Mouse (Mus musculus) gastrocnemius, postnatal 14 days (tissue): ENCODE measurements around the gene A130010J15Rik. TPM values are rescaled to one million over a fixed set of nuclear protein-coding genes. Genes with fewer than 3 reads are reported as not detected.

Source experiments
- DNase-seq: peaks from one replicate; pipeline ENCODE4 v3.0.0; 2021; ENCODE audit warnings: mixed read lengths
- intact Hi-C: fragments of 180-260 bp; cut with DNase I; formaldehyde crosslinking; loops from one replicate; pipeline ENCODE4 v1.15.1; 2025; ENCODE audit warnings: low total_unique reads
- total RNA-seq, 2 experiments: library from RNA; stranded (reverse); gene quantifications; 2 replicates each; pipeline ENCODE4 v1.2.3; 2021

The A130010J15Rik gene
- total RNA-seq, 2 experiments from 2014 or later = 2.3 to 3.2 TPM

GRCm38 (mm10) chr1:193152872-193153271, 15.0 kb upstream of the A130010J15Rik start, which contains the start of gene Irf6:
TSS of gene Irf6 (plus strand) at chr1:193153111.
- intact Hi-C loops = no loop called here
- peak; percentile 32 for DNase-seq

DNA sequence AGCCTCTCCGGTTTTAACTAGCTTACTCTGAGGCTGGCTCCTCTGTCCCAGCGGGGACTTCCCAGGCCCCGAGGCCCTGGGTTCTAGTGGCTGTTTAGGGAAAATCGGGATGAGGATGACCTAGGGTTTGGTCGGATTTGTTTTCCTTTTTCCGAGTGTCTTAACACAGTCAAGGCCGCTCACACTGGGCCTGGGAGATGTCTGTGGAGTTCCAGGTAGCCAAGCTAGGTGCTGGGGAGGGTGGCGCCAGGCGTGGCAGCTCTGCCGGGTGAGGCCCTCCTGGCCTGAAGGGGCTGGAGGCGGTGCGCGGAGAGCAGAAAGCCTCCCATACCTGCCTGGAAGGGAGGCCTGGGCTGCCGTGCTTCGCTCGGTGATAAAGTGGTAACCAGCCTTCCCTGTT, 14.3 kb upstream of the A130010J15Rik start:
- intact Hi-C loops = no loop called here
- DNase-seq = no peak

- intact Hi-C loops = no loop called here
These were observed 11.3 kb upstream of the A130010J15Rik start for GRCm38 (mm10) chr1:193156316-193157110.

DNA sequence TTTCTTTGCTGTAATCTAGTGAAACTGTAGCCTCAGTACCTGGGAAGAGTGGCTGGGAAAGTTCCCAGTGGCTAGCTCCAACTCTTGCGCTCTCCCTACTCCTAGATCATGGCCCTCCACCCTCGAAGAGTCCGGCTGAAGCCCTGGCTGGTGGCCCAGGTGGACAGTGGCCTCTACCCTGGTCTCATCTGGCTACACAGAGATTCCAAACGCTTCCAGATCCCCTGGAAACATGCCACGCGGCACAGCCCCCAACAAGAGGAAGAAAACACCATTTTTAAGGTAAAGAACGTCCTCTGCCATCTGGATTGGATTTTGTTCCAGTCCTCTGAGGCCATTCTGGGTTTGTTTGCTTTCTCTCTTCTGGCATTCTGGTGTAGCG, 10.7 kb upstream of the A130010J15Rik start:
- DNase-seq = peak; percentile 16
- intact Hi-C loops = no loop called here

More at GRCm38 (mm10) chr1:193156316-193157110, 11.3 kb upstream of the A130010J15Rik start:
- DNase-seq = no peak

DNA sequence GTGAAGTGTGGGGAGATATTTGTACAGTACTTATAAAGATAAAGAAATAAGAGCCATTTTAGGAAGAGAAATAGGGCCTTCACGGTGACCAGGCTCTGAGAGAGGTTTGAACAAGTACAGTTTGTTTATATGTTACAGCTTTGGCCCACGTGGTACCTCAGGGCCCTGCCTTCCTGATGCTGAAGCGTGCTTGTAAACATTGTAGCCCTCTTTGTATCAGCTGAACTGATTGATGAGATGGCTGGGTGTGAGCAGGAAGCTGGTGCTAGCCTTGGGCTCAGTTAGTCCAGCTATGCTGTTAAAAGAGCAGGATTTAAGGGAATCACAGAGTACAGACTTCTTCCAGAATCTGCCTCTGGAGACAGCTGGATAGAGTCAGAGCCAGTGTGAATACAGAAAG, 8.7 kb upstream of the A130010J15Rik start:
- no peak for DNase-seq
- intact Hi-C loops = no loop called here

DNA sequence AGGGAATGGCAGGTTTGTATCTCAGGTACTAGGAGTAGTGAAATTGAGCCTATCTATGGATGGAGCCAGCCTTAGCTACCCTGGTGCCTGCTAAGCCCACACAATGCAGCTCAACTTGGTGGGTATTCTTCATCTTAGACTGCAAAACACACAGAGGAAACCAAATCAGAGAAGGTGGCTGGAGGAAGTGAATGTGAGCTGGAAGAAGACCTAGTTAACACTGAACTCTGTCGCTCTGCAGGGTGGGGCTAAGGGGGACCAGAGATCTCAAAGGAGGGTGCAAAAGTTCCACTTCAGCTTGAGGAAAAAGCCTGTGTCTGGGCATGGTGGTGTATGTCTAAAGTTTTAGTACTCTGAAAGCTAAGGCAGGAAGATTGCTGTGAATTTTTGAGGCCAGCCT, 8.2 kb upstream of the A130010J15Rik start:
- intact Hi-C loops = no loop called here
- no peak for DNase-seq

DNA sequence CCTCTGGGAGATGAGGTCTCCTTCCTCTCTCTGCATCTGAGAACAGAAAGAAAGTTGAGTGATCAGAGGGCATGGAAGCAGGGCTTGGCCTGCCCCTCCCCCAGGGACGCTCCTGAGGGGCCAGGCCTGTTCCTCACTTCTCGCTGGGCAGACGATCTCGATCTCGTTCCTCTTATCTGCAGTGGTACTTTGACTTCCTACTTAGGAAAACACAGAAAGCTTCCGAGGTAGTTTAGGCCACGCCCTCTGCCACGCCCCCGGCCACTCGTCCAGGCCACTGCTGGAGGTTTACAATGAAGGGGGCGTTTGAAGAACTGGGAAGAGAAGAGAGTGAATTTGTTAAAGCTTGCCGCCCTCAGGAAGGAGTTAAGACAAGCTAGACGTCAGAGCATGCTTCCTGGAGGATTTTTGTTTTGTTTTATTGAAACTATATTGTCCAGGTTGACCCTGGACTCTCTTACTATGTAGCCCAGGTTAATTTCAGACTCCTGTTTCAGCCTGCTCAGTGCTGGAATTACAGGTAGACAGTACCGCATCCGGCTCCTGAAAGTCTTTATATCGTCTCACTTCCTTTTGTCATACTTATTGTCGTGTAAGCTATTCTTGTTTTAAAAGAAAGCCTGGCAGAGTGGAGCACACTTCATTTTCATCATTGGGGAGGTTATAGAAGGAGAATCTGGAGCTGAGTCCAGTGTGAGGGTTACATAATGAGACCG, 7.4 kb upstream of the A130010J15Rik start:
- intact Hi-C loops = no loop called here
- DNase-seq = peak; percentile 41

GRCm38 (mm10) chr1:193169228-193169627, 1.4 kb downstream of the A130010J15Rik start:
- no peak for DNase-seq
- intact Hi-C loops = no loop called here

DNA sequence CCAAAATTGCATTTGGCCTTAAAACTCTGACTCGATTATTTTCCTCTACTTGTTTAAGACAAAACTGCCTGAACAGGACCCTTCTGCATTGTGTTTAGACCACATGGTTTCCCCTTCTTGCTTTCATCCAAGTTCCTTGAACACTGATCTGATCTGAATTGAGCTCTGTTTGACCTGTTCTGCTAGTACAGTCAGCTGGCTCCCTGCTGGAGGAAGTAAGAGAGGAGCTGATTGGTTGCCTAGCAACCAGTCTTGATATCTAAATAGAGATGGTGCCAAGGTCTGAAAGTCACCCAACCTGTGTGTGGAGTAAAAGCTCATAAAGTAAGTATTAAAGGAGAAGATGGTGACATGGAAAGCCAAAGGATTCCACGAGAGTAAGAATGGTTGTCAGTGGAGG, 2.0 kb downstream of the A130010J15Rik start:
- intact Hi-C loops = no loop called here
- no peak for DNase-seq

GRCm38 (mm10) chr1:193172991-193173809, 5.4 kb downstream of the A130010J15Rik start:
- intact Hi-C loops = no loop called here
- peak; percentile 95 for DNase-seq

- intact Hi-C loops = no loop called here
- no peak for DNase-seq
These were observed 5.9 kb downstream of the A130010J15Rik start for GRCm38 (mm10) chr1:193173810-193174129.

DNA sequence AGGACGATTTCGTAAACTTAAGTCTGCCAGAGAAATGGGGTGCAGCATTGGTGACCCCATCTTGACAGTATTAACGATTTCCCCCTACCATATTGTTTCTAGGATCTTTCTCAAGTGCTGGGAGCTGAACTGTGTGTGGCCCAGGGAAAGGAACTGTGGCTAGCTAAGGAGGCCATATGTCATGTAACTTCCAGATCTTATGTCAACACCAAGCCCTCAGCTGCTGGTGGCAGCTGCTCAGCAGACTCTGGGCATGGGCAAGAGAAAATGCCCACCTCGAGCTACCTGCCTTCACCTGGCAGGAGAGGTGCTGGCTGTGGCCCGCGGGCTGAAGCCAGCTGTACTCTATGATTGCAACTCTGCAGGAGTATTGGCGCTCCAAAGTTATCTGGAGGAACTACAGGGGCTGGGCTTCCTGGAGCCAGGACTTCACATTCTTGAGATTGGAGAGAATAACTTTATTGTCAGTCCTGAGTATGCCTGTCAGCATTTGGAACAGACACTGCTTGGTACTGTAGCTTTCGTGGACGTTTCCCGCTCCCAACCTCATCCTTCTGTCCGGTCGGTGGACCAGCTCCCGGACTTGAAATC, 6.4 kb downstream of the A130010J15Rik start:
- intact Hi-C loops = no loop called here
- no peak for DNase-seq

- intact Hi-C loops = no loop called here
- no peak for DNase-seq
These were observed 13.3 kb downstream of the A130010J15Rik start for GRCm38 (mm10) chr1:193181104-193181503.

DNA sequence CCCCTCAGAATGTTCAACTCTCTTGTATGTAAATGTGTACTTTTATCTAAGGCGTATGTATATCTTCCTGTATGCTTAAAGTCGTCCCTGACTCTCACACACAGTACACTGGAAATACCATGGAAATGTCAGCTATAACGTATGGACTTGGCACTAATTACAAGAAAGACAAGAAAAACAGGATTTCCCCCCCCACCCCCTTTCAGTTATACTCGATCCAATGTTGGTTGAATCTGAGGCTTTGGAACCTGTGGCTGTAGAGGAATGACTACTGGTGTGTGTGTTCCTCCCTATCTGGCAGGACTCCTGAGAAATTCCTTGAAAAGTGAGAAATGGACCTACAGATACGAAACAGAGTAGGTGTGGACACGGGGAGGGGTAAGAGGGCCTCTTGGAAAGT, 20.4 kb downstream of the A130010J15Rik start:
- no peak for DNase-seq
- intact Hi-C loops = no loop called here

DNA sequence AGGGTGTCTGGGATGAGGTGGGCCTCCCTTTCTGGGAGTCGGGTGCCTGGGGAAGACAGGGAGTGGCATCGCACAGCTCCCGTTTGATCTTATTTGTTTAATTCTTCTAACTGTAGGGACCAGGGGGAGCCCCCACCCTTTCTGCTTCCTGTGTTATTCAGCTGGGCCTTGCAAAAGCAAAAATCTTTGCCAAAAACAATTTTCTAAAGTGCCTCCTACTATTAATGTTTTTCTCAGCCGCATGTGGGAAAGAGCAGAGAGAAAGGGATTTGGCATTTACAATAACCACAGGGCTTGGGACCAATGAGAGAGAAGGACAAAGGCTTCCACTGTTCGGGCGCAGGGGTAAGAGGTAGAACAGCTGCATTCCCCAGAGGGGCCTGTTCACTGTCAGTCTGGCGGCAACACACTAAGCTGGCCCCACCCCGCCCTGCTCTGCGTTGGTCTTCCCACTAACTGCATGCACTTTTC, 21.3 kb downstream of the A130010J15Rik start:
- intact Hi-C loops = no loop called here
- peak; percentile 80 for DNase-seq

GRCm38 (mm10) chr1:193189771-193190170, 21.9 kb downstream of the A130010J15Rik start:
- no peak for DNase-seq
- intact Hi-C loops = no loop called here

DNA sequence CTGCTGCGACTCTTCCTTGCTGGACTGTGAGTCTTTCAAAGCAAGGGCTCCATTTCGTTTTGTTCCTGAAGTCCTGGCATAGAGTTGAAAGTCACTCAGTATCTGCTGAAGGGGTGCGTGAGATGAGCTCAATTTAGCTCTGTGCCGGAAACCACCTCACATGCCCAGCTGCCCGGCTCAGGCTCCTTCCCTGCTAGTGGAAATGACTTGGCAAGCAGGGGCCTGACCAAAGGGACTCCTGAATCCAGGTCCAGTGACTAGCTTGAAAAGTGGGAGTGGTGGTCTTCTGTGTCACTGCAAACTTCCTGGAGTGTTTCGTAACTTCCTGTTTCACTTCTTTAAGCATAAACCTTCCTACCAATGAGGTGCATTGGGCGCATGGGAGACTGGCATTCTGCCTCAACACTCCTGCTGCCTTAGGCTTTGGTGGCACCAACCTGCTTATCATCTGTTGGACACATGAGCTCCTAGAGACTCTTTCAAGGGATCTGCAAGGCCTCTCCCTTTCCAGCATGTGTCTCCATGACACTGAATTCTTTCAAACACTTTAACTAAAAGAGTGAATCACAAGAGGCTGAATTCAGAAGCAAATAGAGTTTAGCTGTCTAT, 23.9 kb downstream of the A130010J15Rik start:
- no peak for DNase-seq
- intact Hi-C loops = no loop called here

DNA sequence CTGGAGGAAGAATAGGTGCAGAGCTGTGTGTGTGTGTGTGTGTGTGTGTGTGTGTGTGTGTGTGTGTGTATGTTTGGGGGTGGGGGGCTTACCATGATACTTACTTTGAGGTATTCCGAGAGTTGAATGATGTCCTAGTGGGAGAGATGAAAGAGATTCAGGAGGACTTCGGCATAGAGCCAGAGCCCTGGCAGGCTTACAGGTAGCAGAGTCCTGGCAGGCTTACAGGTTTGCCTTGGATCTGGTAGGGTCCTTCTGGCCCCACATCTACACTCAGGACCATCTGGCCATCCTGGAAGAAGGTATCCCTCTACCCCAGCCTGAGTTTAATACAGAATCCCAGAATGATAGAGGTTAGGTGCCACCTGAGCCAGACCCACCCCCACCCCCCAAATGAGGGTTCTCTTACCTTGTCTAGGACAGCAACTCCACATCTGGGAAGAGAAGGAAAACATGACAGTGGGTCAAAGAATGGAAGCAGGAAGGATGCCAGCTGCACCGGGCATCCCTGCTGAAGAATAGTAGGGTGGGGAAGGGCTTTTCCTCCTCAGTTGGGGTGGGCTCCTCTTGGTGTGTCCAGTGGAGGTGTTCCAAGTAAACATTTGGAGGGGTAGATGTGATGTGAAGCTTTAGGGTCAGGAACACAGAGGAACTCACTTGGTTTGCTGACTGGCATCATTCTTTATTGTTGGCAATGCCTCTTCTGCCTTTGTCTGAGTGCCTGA, 26.7 kb downstream of the A130010J15Rik start:
- no peak for DNase-seq
- intact Hi-C loops = no loop called here
